Mouse (Mus musculus): ENCODE measurements at regions not wholly inside any gene's neighbourhood (a gene's known extent, or its start where the extent isn't known, plus 50 kb on each side); places are given as distances from the start of the nearest gene placed in this dataset.
A peak's percentile ranks its signal among the peaks of the same experiment; 100 is the strongest.

GRCm38 (mm10) chr1:61160505-61160904, 182.8 kb downstream of the Icos start:
- H3K4me3 ChIP-seq (replicated peaks): no peak overlapping the region
- H3K36me3 ChIP-seq (replicated peaks; ENCODE audit: low read length): no peaks in the 10 kb centered on the region
- no peak for TF ChIP-seq GATA1 (IDR thresholded peaks at IDR 0.05; ENCODE audit: borderline replicate concordance, low read length)
- TF ChIP-seq FLI1 (IDR thresholded peaks at IDR 0.05; ENCODE audit: low read length): no peak
- H3K9me3 ChIP-seq: no peaks in the 10 kb centered on the region
- no peaks in the 10 kb centered on the region for H3K27me3 ChIP-seq (replicated peaks)
- H3K4me1 ChIP-seq: peaks cover 13% of the 10 kb centered on the region

DNA sequence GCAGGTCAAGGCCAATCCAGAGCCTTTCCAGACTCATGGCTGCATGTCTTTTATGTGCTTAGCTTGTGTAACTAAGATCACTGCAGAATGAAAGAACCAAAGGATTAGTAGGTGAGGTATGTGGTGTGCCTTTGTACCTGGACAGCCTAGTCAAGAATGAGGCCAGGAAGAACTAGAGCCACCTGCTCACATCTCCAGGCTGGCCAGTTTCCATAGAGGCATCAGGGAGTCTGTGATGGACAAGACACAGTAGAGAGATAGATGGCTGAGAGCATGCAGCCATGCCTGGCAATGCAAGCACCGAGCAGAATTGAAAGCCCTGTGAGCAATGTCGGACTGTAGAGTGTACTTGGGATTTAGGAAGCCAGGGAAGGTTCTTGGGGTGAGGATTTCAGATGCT, 186.5 kb downstream of the Icos start:
- Histone ChIP-seq H3K36me3 (replicated peaks; ENCODE audit: low read length) (no peaks in the 10 kb centered on the region), H3K4me3 (replicated peaks) (no peak overlapping the region), H3K9me3 (no peaks in the 10 kb centered on the region), H3K27me3 (replicated peaks) (no peaks in the 10 kb centered on the region), H3K4me1 (peaks cover 16% of the 10 kb centered on the region)
- no peak for TF ChIP-seq GATA1 (IDR thresholded peaks at IDR 0.05; ENCODE audit: borderline replicate concordance, low read length)
- no peak for TF ChIP-seq FLI1 (IDR thresholded peaks at IDR 0.05; ENCODE audit: low read length)

DNA sequence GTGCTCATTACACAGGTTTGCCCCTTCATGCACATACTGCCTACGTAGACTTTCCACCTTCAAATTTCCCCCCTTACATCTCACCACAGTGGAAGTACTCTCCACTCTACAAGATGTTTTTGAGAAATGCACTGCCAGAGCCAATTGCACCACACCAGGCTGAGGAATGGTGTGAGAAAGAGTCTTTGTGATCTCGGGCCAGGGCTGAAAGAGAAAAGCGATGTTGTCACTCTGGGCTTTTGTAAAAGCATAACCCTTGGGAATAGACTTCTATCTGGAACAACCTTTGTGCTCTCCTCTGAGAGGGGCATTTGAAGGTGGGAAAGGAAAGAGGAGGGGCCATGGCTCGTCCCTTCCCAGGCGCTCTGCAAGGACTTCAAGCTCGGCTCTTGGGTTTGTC, 194.2 kb downstream of the Icos start:
- TF ChIP-seq GATA1 (IDR thresholded peaks at IDR 0.05; ENCODE audit: borderline replicate concordance, low read length) (no peak), FLI1 (IDR thresholded peaks at IDR 0.05; ENCODE audit: low read length) (no peak)
- peaks cover 19% of the 10 kb centered on the region for H3K9me3 ChIP-seq

DNA sequence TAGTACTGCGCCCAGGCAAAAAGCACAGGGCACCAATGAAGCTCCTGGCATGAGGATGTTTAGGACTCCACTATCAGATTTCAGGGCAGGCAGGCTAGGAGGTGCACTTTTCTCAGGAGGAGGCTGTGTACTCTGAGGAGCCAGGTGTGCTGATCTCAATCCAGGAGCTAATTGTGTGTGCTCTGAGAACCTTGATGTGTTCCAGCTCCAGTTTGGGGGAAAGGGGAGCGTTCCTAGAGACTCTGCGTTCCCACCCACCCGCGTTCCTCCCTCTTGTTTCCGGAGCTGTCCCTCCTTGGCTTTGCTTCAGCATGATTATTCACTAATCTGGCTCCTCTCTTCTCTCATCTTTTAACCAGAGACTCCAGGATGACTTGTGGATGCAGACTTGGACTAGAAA, 195.2 kb downstream of the Icos start:
- Histone ChIP-seq H3K9me3 (peaks cover 19% of the 10 kb centered on the region), H3K4me1 (0 out of 2 replicates have a peak, but pooled peaks cover 5% of the 10 kb centered on the region), H3K36me3 (replicated peaks; ENCODE audit: low read length) (no peaks in the 10 kb centered on the region), H3K4me3 (replicated peaks) (no peak overlapping the region), H3K27me3 (replicated peaks) (no peaks in the 10 kb centered on the region)
- TF ChIP-seq GATA1 (IDR thresholded peaks at IDR 0.05; ENCODE audit: borderline replicate concordance, low read length): no peak
- no peak for TF ChIP-seq FLI1 (IDR thresholded peaks at IDR 0.05; ENCODE audit: low read length)

More for the DNA sequence above, 194.2 kb downstream of the Icos start:
- Histone ChIP-seq H3K27me3 (replicated peaks) (no peaks in the 10 kb centered on the region), H3K4me1 (0 out of 2 replicates have a peak, but pooled peaks cover 3% of the 10 kb centered on the region), H3K36me3 (replicated peaks; ENCODE audit: low read length) (no peaks in the 10 kb centered on the region), H3K4me3 (replicated peaks) (no peak overlapping the region)

DNA sequence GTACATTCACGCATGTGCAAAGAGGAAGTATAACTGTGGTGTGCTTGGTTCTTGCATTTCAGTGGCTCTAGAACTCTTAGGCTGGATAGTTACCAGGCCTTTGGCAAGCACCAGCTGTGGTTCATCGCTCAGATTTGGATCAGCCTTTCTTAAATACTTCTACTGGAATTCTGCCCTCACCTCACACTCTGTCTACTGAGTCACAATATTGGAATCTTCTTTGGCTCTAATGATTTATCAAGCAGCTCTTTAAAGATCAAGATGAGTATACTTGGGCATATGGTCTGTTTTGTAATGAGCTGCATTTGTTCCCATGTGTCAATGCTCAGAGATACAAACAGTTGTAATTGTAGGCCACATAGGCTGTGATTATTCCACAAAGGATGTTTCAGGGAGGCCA, 197.5 kb downstream of the Icos start:
- Histone ChIP-seq H3K4me1 (0 out of 2 replicates have a peak, but pooled peaks cover 4% of the 10 kb centered on the region), H3K9me3 (peaks cover 14% of the 10 kb centered on the region), H3K4me3 (replicated peaks) (no peak overlapping the region), H3K27me3 (replicated peaks) (no peaks in the 10 kb centered on the region), H3K36me3 (replicated peaks; ENCODE audit: low read length) (no peaks in the 10 kb centered on the region)
- no peak for TF ChIP-seq FLI1 (IDR thresholded peaks at IDR 0.05; ENCODE audit: low read length)
- no peak for TF ChIP-seq GATA1 (IDR thresholded peaks at IDR 0.05; ENCODE audit: borderline replicate concordance, low read length)

DNA sequence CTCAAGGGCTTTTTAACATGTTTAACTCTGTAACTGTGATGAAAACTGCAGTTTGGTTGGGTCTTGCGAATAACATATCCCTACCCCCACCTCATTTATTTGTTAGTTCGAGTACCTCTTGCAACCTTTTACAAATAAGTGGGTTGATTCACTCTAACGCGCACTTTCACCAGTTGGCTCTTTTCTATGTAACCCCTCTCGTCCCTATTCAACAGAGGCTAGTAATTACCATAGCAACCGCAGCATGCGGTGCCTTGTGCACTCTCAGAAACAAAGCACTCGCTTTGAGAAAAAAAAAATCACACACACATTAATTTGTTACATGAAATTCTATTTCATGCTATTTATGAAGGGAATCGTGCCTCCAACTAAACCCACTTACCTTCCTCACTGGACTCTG, 201.7 kb downstream of the Icos start:
- H3K4me3 ChIP-seq (replicated peaks): no peak overlapping the region
- peaks cover 9% of the 10 kb centered on the region; the same call in 1 of the 2 replicates for H3K9me3 ChIP-seq
- TF ChIP-seq GATA1 (IDR thresholded peaks at IDR 0.05; ENCODE audit: borderline replicate concordance, low read length) (no peak), FLI1 (IDR thresholded peaks at IDR 0.05; ENCODE audit: low read length) (no peak)
- peaks cover 15% of the 10 kb centered on the region for H3K4me1 ChIP-seq
- no peaks in the 10 kb centered on the region for H3K36me3 ChIP-seq (replicated peaks; ENCODE audit: low read length)
- H3K27me3 ChIP-seq (replicated peaks): peaks cover 2% of the 10 kb centered on the region

GRCm38 (mm10) chr1:61181099-61181821, 203.5 kb downstream of the Icos start:
- Histone ChIP-seq H3K36me3 (replicated peaks; ENCODE audit: low read length) (no peaks in the 10 kb centered on the region), H3K9me3 (no peaks in the 10 kb centered on the region), H3K4me3 (replicated peaks) (peak overlapping the region; percentile 66), H3K4me1 (peaks cover 15% of the 10 kb centered on the region), H3K27me3 (replicated peaks) (peaks cover 2% of the 10 kb centered on the region)
- TF ChIP-seq GATA1 (IDR thresholded peaks at IDR 0.05; ENCODE audit: borderline replicate concordance, low read length) (no peak), FLI1 (IDR thresholded peaks at IDR 0.05; ENCODE audit: low read length) (no peak)

GRCm38 (mm10) chr1:61187381-61188100, 209.8 kb downstream of the Icos start:
- H3K4me3 ChIP-seq (replicated peaks): no peak overlapping the region
- H3K36me3 ChIP-seq (replicated peaks; ENCODE audit: low read length): no peaks in the 10 kb centered on the region
- no peak for TF ChIP-seq GATA1 (IDR thresholded peaks at IDR 0.05; ENCODE audit: borderline replicate concordance, low read length)
- TF ChIP-seq FLI1 (IDR thresholded peaks at IDR 0.05; ENCODE audit: low read length): no peak
- no peaks in the 10 kb centered on the region for H3K27me3 ChIP-seq (replicated peaks)
- H3K4me1 ChIP-seq: no peaks in the 10 kb centered on the region
- no peaks in the 10 kb centered on the region for H3K9me3 ChIP-seq

GRCm38 (mm10) chr1:61190921-61191320, 213.2 kb downstream of the Icos start:
- Histone ChIP-seq H3K27me3 (replicated peaks) (no peaks in the 10 kb centered on the region), H3K9me3 (no peaks in the 10 kb centered on the region), H3K36me3 (replicated peaks; ENCODE audit: low read length) (no peaks in the 10 kb centered on the region), H3K4me3 (replicated peaks) (no peak overlapping the region), H3K4me1 (no peaks in the 10 kb centered on the region)
- TF ChIP-seq GATA1 (IDR thresholded peaks at IDR 0.05; ENCODE audit: borderline replicate concordance, low read length) (no peak), FLI1 (IDR thresholded peaks at IDR 0.05; ENCODE audit: low read length) (no peak)

DNA sequence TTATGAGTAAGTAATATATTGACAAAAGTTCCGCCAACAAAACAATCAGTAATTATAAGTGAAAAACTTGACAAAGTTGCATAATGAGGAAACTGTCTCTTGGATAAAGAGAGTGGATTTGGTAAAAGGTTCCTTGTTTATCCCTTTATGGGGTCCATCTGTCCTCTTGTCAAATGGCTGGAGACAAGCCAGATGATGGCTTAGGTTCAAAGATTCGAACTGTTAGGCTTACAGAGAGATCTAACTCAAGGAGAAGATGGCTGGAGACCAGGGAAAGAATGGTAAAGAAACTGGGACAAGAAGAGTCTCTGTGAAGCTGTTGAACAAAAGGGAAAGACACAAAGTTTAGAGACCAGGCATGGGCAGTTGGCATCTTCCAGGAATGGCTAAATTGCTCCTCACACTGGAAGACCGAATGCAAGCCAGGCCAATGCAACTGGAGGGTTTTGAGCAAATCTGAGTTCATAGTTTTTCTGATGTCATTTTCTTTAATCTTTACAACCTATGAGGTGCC, 220.9 kb downstream of the Icos start:
- Histone ChIP-seq H3K9me3 (no peaks in the 10 kb centered on the region; the same call in 1 of the 2 replicates), H3K27me3 (replicated peaks) (no peaks in the 10 kb centered on the region), H3K36me3 (replicated peaks; ENCODE audit: low read length) (no peaks in the 10 kb centered on the region), H3K4me1 (no peaks in the 10 kb centered on the region), H3K4me3 (replicated peaks) (no peak overlapping the region)
- TF ChIP-seq FLI1 (IDR thresholded peaks at IDR 0.05; ENCODE audit: low read length): no peak
- TF ChIP-seq GATA1 (IDR thresholded peaks at IDR 0.05; ENCODE audit: borderline replicate concordance, low read length): no peak

All from megakaryocyte, embryonic 14.5 days (primary cell).